Mouse (Mus musculus): ENCODE measurements around the gene Tcf7l1.

GRCm38 (mm10) chr6:72608662-72609184 lies 180.3 kb downstream of the Tcf7l1 start:
- TF ChIP-seq CTCF (IDR thresholded peaks at IDR 0.05; ENCODE audit: control insufficient read depth, insufficient read depth, low read length): no peak
- TF ChIP-seq POLR2A (IDR thresholded peaks at IDR 0.05; ENCODE audit: borderline replicate concordance, control insufficient read depth, low read depth, low read length): no peak

All from bone marrow, adult 2 months (tissue).